Mouse (Mus musculus) heart, adult 18-20 months (tissue): ENCODE measurements around the gene Gas6. TPM values are rescaled to one million over a fixed set of nuclear protein-coding genes. Genes with fewer than 3 reads are reported as not detected.

Experiments used
- DNase-seq, 2 experiments: peaks; one replicate each; pipeline ENCODE4 v3.0.0; 2021 to 2022; ENCODE audit warnings: mixed read lengths in 1 of 2
- long read RNA-seq, 2 experiments: library from polyadenylated mRNA; stranded (forward); transcript quantifications; one replicate each; pipeline ENCODE4 v2.0.0; 2021
- total RNA-seq, 2 experiments: library from RNA; stranded (reverse); gene quantifications; 2 replicates each; pipeline ENCODE4 v1.2.3; 2021

Gene Gas6
- total RNA-seq, result 100 to 1,000 TPM; 115 to 123 TPM
- long read RNA-seq, experiment 1, transcript Gas6-201 (15 exons, 2,548 nt), result major isoform, 88 of 117 reads
- long read RNA-seq, experiment 1, partial matches to known transcripts, result 25 of 117 reads
- long read RNA-seq, experiment 1, other reads (novel, unspliced or antisense), result 4 of 117 reads
- long read RNA-seq, experiment 2, transcript Gas6-201 (15 exons, 2,548 nt), result major isoform, 47 of 79 reads
- long read RNA-seq, experiment 2, partial matches to known transcripts, result 28 of 79 reads
- long read RNA-seq, experiment 2, other reads (novel, unspliced or antisense), result 4 of 79 reads

GRCm38 (mm10) chr8:13493858-13494631, at the start of gene Gas6:
Gas6 (minus strand) TSS chr8:13494490.
- peak; percentile 76 to 78 for DNase-seq

- no peak for DNase-seq
Measured at GRCm38 (mm10) chr8:13541526-13541925, 47.2 kb upstream of the Gas6 start.

- DNase-seq, result no peak
Measured at GRCm38 (mm10) chr8:13540122-13540521, 45.8 kb upstream of the Gas6 start.

- DNase-seq, result peak; percentile 81 to 89
Measured at GRCm38 (mm10) chr8:13538821-13539220, 44.5 kb upstream of the Gas6 start.

GRCm38 (mm10) chr8:13537102-13537501, 42.8 kb upstream of the Gas6 start:
- no peak for DNase-seq

GRCm38 (mm10) chr8:13533123-13533522, 38.8 kb upstream of the Gas6 start:
- no peak for DNase-seq

GRCm38 (mm10) chr8:13531602-13532171, 37.4 kb upstream of the Gas6 start:
- peak; percentile 36 to 39 for DNase-seq

GRCm38 (mm10) chr8:13530941-13531340, 36.7 kb upstream of the Gas6 start:
- DNase-seq, result peak; percentile 91 to 95

GRCm38 (mm10) chr8:13530401-13530800, 36.1 kb upstream of the Gas6 start:
- DNase-seq, result peak in 1 of 2 experiments; percentile 29

- DNase-seq, result peak; percentile 93 to 95
Measured at GRCm38 (mm10) chr8:13529891-13530316, 35.6 kb upstream of the Gas6 start.

GRCm38 (mm10) chr8:13529011-13529840, 34.9 kb upstream of the Gas6 start:
- no peak for DNase-seq

- no peak for DNase-seq
Measured at GRCm38 (mm10) chr8:13521392-13521791, 27.1 kb upstream of the Gas6 start.

GRCm38 (mm10) chr8:13520349-13520748, 26.1 kb upstream of the Gas6 start:
- no peak for DNase-seq

GRCm38 (mm10) chr8:13519503-13519902, 25.2 kb upstream of the Gas6 start:
- no peak for DNase-seq

- peak; percentile 37 to 41 for DNase-seq
Measured at GRCm38 (mm10) chr8:13517284-13517781, 23.0 kb upstream of the Gas6 start.

GRCm38 (mm10) chr8:13516728-13517127, 22.4 kb upstream of the Gas6 start:
- DNase-seq, result no peak

GRCm38 (mm10) chr8:13516011-13516442, 21.7 kb upstream of the Gas6 start:
- peak; percentile 82 for DNase-seq

- no peak for DNase-seq
Measured at GRCm38 (mm10) chr8:13513556-13514370, 19.5 kb upstream of the Gas6 start.

- DNase-seq, result no peak
Measured at GRCm38 (mm10) chr8:13512677-13513076, 18.4 kb upstream of the Gas6 start.

- DNase-seq, result no peak
Measured at GRCm38 (mm10) chr8:13512016-13512415, 17.7 kb upstream of the Gas6 start.
